Mouse (Mus musculus): Measurements from ENCODE around the gene Dlgap3.

Gene Dlgap3

GRCm38 (mm10) chr4:127279241-127279640 lies 110.2 kb downstream of the Dlgap3 start:
- DNase-seq, result no peak

Data from cerebellum, adult 11-12 months (tissue).